Mouse (Mus musculus) adrenal gland, adult 8-10 months (tissue): Measurements from ENCODE around the gene Vps53. TPM values are rescaled to one million over a fixed set of nuclear protein-coding genes. Genes with fewer than 3 reads are reported as not detected.

Experiments
- DNase-seq: peaks from one replicate; pipeline ENCODE4 v3.0.0; 2022
- total RNA-seq, 4 experiments: library from RNA; stranded (reverse); gene quantifications; 2 replicates each; pipeline ENCODE4 v1.2.4; 2022

The Vps53 gene
- total RNA-seq, 4 experiments from 2014 or later: 53.9 to 64.1 (median 55.8) TPM

DNA sequence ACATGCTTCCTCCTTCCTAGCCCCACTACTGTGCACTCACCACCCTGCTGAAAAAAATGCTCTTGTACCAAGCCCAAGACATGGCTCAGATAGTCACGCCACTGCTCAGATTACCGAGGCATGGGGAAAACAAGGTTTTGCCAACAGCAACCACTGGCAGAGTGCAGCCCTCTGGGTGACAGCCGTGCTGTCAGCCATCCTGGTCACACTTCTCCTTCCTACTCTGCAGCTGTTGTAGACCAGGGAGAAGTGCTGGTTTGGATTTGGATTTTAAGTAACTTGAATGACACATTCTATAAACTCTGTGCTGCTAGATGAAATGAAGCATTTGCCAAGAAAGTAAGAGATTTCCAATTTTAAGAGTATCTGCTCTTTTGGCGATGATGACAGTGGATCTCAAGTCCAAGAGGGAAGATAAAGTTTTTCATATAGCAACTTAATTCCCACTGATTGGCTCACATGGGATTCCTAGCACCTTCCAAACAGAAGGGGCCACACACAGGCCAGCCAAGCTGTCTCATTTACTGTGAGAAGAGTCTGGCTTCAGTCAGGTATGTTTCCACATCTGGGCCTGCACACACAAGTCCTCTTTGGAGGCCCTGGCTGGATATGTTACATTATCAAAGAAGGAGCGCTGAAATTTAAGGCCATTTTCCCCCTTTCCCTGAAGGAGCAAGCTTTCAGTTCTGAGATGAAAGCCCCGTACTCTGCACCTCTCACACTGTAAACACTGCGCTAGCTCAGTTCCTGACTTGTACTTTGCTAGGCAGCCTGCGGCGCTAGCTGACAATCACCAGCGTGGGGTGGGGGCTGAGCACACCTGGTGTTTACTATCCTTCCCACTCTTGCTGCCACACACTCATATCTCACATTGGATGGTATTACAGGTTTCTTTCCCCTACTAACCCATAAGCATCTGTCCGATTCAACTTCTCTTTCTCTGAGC, 72.6 kb downstream of the Vps53 start:
- DNase-seq: no peak

- no peak for DNase-seq
Observed at GRCm38 (mm10) chr11:76101154-76101553, 78.3 kb downstream of the Vps53 start.

- peak; percentile 32 for DNase-seq
Observed at GRCm38 (mm10) chr11:76099193-76099975, 80.1 kb downstream of the Vps53 start.

GRCm38 (mm10) chr11:76093610-76094009, 85.8 kb downstream of the Vps53 start:
- no peak for DNase-seq

GRCm38 (mm10) chr11:76089776-76090175, 89.7 kb downstream of the Vps53 start:
- peak; percentile 77 for DNase-seq

GRCm38 (mm10) chr11:76088506-76088905, 90.9 kb downstream of the Vps53 start:
- no peak for DNase-seq

GRCm38 (mm10) chr11:76085898-76086591, 93.4 kb downstream of the Vps53 start:
- peak; percentile 26 for DNase-seq

- no peak for DNase-seq
Observed at GRCm38 (mm10) chr11:76084943-76085342, 94.5 kb downstream of the Vps53 start.

- DNase-seq: no peak
Observed at GRCm38 (mm10) chr11:76083941-76084367, 95.5 kb downstream of the Vps53 start.

GRCm38 (mm10) chr11:76081048-76081640, 98.3 kb downstream of the Vps53 start:
- peak; percentile 26 for DNase-seq

DNA sequence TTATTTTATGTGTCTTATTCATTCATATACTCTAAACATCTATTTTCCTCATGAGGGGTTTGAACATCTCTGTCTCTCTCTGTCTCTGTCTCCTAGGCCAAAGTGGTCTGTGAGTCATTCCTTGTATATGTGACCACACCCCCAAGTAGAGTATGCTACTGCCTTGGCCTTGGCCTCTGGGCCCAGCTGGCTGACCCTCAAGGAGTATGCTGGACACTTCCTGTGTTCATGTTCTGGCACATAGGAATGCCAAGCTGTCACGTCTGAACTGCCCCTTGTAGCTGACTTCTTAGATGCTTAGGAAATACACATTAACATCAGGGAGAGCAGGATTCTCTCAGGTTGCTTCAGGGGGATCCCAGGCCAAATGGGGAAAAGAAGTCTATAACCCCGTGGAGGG, 99.2 kb downstream of the Vps53 start:
- no peak for DNase-seq

GRCm38 (mm10) chr11:76077341-76077740, 102.1 kb downstream of the Vps53 start:
- peak; percentile 28 for DNase-seq

DNA sequence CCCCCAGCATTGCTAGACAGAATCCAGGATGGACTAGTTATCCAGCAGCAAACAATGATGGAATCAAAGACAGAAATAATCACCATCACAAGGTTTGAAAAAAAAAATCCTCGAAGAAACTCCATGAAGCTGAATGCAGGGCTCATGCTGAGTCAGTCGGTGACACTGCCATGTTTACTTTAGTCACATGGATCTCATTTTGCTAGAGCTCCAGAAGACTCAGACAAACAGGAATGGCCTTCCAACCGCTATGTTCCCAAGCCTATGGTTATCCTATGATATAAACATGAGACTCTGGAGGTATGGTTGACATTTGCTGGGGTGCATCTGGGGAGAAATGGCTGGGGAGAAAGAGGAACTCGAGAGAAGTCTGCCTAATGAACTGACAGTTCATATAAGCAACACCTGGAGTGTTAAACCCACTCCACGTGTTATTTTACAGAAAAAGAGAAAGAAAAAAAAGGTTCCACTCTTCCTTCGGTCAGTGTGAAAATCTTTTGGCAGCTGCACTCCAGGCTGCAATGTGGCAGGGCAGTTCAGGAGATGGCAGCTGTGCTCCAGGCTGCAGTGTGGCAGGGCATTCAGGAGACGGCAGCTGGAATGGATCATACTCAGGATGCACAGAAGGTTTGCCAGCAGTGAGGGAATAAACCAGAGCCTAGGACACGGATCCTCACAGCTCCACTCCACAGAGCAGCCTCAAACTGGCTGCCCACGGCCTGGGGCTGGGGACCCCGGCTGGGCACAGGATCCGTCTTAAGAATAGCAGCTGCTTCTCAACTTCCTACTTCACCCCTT, 105.0 kb downstream of the Vps53 start:
- DNase-seq: no peak

- DNase-seq: no peak
Observed at GRCm38 (mm10) chr11:76069816-76070215, 109.6 kb downstream of the Vps53 start.

DNA sequence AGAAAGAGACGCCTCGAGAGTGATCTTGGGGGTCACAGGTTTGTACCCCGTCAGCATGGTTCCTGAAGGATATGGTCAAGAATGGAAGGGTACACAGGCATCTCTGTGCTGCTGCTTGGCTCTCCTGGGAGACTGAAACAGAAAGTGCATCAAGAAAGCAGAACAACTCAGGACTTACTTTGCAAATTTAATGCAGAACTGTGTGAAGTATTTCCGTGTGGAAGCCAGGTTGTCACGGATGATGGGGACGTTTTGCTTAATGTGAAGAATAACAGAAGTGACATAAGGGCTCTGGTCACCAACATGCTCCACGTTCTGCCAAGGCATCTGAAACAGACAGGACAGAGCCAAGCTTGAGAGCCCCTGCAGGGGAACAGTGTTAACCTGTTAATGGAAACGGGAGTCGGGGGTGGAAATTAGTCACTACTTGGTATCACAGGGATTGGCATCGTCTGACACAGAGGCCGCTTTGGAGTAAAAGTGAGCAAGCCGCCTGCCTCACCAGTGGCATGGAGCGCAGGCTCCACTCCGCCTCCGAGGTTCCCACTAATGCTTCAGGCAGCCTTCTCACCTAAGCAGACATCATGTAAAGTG, 112.8 kb downstream of the Vps53 start:
- DNase-seq: no peak

- peak; percentile 46 for DNase-seq
Observed at GRCm38 (mm10) chr11:76065521-76066095, 113.8 kb downstream of the Vps53 start.

- no peak for DNase-seq
Observed at GRCm38 (mm10) chr11:76064411-76064810, 115.0 kb downstream of the Vps53 start.

GRCm38 (mm10) chr11:76060906-76061305, 118.5 kb downstream of the Vps53 start:
- DNase-seq: no peak

- DNase-seq: no peak
Observed at GRCm38 (mm10) chr11:76059971-76060370, 119.5 kb downstream of the Vps53 start.

GRCm38 (mm10) chr11:76056487-76056886, 123.0 kb downstream of the Vps53 start:
- DNase-seq: no peak

DNA sequence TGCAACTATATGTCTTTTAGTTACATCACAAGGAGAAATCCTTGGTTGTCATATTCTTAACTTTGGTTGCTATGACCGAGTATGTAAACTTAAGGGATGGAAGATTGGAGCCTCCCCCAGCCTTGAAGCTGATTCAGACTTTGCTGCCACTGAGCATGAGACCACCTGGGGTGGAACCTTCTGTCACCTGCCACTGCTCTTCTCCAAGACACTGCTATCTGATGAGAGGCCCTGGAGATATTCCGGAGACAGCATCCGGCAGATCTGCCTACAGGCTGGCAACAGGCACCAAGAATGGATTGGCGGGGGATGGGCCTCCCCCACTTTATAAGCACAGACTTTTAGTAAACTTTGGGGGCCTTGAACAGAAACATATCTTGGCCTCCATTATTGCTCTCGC, 127.0 kb downstream of the Vps53 start:
- DNase-seq: no peak
